Mouse (Mus musculus) bone marrow macrophage, adult 2 months (primary cell): Measurements from ENCODE around the gene Mbd6.

Source experiments
- CTCF ChIP-seq: IDR thresholded peaks from 2 replicates; pipeline ENCODE4 v1.5.1; 2012; ENCODE audit warnings: low read depth, mild to moderate bottlenecking, low read length, moderate library complexity
- POLR2A ChIP-seq: IDR thresholded peaks from 2 replicates; pipeline ENCODE4 v1.6.1; 2012; ENCODE audit warnings: mild to moderate bottlenecking, low read depth, low read length, borderline replicate concordance

DNA sequence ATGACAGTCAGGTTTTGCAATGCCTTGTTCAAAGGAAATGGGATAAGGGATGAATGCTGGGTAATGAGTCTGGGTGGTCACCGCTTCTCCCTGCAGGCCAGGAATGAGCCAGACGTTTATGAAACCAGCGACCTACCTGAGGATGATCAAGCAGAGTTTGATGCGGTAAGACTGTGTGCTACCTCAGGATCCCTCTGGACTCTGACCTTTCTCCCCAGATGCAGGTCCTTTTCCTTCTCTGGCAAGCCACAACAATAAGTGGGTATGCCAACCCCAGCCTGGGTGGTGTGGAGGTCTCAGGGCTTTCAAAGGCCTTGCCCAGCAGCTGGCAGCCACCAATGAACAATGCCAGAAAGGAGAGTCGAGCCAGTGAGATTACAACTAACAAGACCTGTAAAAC lies 21.5 kb downstream of the Mbd6 start:
- TF ChIP-seq CTCF: no peak
- TF ChIP-seq POLR2A: no peak
